Mouse (Mus musculus) layer of hippocampus, adult 2 months (tissue): ENCODE measurements around the gene Kif1c. TPM values are rescaled to one million over a fixed set of nuclear protein-coding genes. Genes with fewer than 3 reads are reported as not detected.

Experiments
- DNase-seq, 2 experiments: peaks; one replicate each; pipeline ENCODE4 v3.0.0; 2022; ENCODE audit warnings: low spot score in 2 of 2
- H3K27ac ChIP-seq: fragments of 200-600 bp; 2 replicates; pipeline ENCODE4 v1.8.1; 2022
- H3K4me3 ChIP-seq: fragments of 200-600 bp; 2 replicates; pipeline ENCODE4 v1.8.1; 2022; ENCODE audit warnings: mild to moderate bottlenecking
- CTCF ChIP-seq: fragments of 200-600 bp; conservative IDR thresholded peaks from 2 replicates; pipeline ENCODE4 v1.8.1; 2022; ENCODE audit warnings: antibody characterized with exemption, mild to moderate bottlenecking, moderate library complexity
- long read RNA-seq, 2 experiments: library from polyadenylated mRNA; stranded (forward); transcript quantifications; one replicate each; pipeline ENCODE4 v2.0.0; 2021; ENCODE audit warnings: borderline mapping rate in 2 of 2
- total RNA-seq, 2 experiments: library from RNA; stranded (reverse); gene quantifications; 2 replicates each; pipeline ENCODE4 v1.2.3; 2021

The Kif1c gene
- total RNA-seq, result 10 to 100 TPM; 76.5 to 89.8 TPM
- long read RNA-seq, experiment 1, partial matches to known transcripts, result 0 of 1 reads
- long read RNA-seq, experiment 1, other reads (novel, unspliced or antisense), result 0 of 1 reads
- long read RNA-seq, experiment 2, partial matches to known transcripts, result 2 of 12 reads
- long read RNA-seq, experiment 2, other reads (novel, unspliced or antisense), result 10 of 12 reads

DNA sequence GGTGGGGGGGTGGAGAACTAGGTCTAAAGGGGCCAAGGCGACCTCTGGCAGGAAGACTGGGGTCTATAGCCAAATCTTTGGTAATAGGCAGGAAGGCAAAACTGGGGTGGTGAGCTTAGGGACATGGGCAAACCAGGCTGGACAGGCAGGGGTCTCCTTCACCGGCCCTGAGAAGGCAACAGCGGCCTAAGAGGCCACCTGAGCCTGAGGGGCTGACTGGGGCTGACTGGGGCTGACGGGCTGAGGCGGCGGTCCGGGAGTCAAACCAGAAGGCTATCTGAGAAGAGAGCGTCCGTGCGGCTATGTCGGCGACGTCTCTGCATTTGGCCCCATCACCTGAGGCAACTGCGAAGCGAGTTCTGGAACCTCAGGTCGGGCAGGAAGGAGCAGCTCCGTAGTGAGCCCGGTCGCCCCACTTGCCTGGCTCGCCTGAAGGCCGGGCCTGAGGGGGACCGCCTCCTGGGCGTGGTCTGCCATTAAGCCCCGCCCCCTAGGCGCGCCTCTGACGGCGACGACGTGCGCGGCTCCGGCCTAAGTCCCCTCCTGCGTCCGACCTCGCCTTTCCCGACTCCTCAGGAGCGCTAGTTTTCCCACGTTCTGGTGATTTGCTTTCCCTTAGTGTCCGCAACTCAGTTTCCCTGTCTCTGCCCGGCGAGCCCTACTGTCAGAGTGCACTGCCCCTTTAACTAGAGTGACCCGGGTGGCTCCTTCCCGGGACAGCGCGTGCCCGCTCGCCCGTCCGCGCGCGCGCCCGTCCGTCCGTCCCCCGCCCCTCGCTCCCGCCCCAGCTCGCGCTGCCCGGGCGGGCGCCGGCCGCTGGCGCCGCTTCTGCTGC, at the start of gene Kif1c, which contains the start of gene Inca1:
Gene Kif1c, plus strand, starts transcription at position 827 of the 835 bp plus-strand sequence.
Gene Inca1, minus strand, starts transcription at position 434 of the 835 bp plus-strand sequence.
- peak within 1 kb of the TSS; percentile 100 for H3K27ac ChIP-seq
- TF ChIP-seq CTCF, result no peak
- peak; percentile 94 to 97 for DNase-seq
- H3K4me3 ChIP-seq, result peak within 1 kb of the TSS; percentile 83

DNA sequence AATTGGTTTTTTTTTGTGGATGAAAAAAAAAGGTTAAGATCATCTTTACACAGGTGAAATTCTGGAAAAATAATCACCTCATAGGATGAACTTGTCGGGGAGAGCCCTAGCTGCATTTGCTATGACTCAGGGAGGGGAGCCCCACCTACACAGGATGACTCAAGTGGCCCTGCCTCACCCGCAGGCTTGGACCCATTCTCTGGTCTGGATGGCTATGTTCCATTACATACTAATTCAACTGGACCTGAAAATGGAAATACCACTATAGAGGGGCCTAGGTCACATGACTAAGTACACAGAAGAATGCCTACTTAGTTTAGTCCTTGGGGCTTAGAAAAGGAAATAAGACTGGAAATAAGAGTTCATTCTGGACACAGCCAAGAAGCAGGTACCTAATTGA, 49.0 kb upstream of the Kif1c start:
- peak overlapping the region; percentile 59 for H3K27ac ChIP-seq
- no peak for DNase-seq
- no peak overlapping the region for H3K4me3 ChIP-seq
- TF ChIP-seq CTCF, result no peak

DNA sequence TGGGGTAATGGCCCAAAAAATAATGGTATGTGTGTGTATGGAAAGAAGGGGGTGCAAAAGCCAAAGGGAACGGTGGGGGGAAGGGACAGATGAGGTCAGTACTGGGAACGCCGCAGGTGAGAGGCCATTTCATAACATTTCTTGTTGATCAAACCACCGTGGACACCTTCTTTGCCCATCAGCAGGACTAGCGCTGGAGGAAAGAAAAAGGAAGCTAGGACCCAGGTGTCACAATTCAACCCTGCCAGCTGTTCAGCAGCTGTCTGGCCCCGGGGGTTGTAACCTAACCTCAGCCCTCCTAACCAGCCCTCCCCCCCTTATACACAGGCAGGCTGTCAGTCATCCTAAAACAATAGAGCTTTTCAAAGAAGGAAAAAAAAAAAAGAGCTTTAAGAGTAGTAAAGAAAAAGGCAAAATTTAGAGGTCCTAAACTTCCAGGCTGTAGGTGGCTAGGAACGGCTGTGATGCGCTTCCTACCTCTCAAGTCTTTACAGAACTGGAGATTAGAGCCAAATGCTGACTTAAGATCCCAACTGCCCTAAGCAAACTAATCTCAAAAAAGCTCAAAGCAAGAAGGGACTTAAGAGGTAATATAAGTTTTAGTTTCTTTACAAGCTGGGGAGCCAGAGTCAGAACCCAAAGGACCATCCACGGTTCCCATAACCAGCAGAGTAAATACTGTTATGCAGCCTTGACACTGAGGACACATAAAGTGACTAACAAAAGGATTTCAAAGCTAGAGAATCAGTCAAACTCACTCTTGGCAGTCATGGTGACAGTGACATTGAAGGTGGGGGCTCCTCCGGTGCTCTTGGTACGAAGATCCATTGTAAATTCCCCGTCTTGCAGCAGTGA, 48.1 kb upstream of the Kif1c start:
- peak overlapping the region; percentile 100 for H3K4me3 ChIP-seq
- no peak for TF ChIP-seq CTCF
- no peak for DNase-seq
- H3K27ac ChIP-seq, result peak overlapping the region; percentile 98; the same call in 1 of the 2 replicates

DNA sequence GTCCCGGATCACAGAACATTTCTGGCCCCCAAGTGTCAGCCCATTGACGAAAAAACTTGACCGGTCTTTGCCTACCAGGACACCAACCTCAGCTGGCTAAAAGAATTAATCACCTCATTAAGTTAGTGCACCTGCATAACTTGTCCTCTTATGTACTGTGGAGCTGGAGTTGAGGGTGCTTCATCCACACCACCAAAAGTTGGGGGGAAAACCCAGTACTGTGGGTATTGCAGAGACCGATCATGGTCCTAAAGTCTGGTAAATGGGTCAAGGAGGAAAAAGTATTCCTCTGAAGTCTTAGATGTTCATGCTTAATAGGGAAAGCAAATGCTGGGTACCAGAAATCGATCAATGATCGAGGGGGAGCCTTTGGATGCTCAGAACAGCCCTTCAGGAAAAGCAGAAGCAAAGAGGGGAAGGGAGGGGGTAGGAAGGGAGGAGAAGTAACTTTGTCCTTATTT, 47.4 kb upstream of the Kif1c start:
- Histone ChIP-seq H3K4me3 (peak overlapping the region; percentile 100), H3K27ac (peak overlapping the region; percentile 98; the same call in 1 of the 2 replicates)
- no peak for DNase-seq
- TF ChIP-seq CTCF, result no peak

DNA sequence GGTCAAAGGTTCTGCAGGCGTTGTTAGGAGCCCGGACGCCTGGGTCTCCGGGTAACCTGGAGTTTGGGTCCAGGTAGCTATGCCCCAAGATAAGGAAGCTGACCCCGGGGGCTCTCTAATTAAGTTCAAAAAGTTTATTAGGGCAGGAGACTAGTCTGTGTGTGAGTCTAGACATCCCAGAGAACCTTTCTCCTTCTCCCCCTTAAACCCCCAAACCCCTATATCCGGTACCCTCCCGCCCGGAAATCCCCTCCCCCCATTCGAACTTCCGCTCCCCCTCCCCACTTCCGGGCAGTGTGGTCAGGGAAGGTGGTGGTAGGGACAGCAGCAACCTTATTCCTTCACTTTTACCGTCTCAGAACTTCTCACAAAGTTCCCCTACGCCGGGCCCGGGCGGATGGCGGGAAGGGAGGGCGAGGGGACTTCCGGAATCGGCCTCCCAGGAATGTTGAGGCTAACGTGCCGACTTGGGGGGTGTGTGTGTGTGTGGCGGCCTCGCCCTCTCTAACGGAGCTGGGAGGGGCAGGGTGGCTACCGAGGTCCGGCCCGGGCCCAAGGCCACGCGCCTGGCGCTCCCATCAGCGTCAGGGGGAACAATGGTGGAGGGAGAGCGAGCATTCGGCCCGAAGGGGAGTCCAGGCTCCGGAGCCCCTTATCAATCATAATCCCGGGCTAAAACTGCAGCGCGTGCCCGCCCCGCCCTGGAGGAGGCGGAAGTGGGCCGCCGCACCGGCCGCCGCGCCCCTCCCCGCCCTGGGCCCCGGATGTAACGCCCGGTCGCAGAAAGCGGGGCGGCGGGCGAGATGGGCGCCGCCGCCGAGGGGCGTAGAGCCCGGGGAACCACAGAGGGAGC, 46.8 kb upstream of the Kif1c start:
- peak overlapping the region; percentile 98 for H3K27ac ChIP-seq
- DNase-seq, result peak in 1 of 2 experiments; percentile 50
- TF ChIP-seq CTCF, result no peak
- peak overlapping the region; percentile 100 for H3K4me3 ChIP-seq

DNA sequence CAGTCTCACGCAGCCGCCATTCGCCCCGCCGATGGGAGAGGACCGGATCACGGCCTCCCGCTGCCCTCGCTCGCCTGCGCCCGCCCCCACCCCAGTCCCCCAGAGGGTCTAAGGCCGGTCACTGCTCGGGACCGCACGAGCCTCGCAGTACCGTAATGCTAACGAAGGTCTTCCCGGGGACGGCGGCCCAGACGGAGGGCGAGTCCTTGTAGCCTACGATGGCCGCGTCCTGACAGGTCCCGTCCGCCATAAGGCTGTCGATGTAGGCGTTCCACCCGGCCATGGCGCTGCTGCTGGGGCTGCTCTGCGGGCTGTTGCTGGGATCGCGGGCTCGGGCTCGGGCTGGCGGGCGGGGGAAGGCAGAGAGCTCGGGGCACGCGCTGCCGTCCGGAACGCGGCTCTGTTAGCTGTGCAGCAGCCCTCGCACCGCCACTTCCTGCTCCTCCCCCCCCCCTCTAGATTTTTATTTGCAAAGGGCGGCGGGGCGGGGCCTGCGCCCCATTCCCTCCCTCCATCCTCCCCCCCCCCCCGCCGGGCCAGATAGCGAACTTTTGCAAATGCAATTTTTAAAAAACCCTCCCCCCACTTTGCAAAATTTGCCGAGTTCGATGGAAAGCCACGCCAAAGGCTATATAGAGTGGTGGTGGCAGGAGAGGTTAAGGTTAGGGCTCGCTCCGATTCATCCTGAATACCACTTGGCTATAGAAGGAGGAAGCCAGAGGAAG, 46.0 kb upstream of the Kif1c start, which contains the start of gene Pfn1:
Gene Pfn1, minus strand, starts transcription at position 447 of the 725 bp plus-strand sequence.
- Histone ChIP-seq H3K27ac (peak within 1 kb of the TSS; percentile 98), H3K4me3 (peak within 1 kb of the TSS; percentile 100)
- no peak for TF ChIP-seq CTCF
- DNase-seq, result peak; percentile 59 to 63

DNA sequence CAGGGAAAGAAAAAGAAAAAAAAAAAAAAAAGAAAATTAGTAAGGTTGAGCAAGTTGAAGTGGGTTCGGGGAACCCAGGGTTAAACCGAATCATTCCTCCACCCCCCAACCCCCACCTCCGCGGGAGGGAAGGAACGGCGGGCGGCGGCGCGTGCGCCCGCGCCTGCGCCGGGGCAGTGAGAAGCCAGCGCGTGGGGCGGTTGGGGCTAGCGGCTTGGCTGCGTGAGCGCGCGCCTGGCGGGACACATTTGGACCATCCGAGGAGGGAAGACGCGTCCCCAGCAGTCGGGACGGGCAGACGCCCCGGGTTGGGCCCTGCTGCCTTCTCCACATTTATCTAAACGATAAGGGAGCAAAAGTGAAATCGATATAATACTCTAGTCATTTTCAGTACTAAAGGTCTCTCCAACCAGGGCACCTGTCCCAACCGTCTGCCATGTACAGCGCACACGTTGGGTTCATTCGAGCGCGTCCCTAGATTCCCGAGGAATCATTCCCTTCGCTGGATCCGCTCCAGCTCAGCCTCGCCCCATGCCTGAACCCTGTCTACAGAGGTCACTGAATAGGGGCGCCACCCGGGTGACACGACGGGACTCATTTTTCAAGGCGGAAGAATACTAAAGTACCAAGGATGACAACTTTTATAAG, 45.3 kb upstream of the Kif1c start:
- Histone ChIP-seq H3K27ac (peak overlapping the region; percentile 98), H3K4me3 (peak overlapping the region; percentile 100)
- no peak for TF ChIP-seq CTCF
- peak in 1 of 2 experiments; percentile 74 for DNase-seq

DNA sequence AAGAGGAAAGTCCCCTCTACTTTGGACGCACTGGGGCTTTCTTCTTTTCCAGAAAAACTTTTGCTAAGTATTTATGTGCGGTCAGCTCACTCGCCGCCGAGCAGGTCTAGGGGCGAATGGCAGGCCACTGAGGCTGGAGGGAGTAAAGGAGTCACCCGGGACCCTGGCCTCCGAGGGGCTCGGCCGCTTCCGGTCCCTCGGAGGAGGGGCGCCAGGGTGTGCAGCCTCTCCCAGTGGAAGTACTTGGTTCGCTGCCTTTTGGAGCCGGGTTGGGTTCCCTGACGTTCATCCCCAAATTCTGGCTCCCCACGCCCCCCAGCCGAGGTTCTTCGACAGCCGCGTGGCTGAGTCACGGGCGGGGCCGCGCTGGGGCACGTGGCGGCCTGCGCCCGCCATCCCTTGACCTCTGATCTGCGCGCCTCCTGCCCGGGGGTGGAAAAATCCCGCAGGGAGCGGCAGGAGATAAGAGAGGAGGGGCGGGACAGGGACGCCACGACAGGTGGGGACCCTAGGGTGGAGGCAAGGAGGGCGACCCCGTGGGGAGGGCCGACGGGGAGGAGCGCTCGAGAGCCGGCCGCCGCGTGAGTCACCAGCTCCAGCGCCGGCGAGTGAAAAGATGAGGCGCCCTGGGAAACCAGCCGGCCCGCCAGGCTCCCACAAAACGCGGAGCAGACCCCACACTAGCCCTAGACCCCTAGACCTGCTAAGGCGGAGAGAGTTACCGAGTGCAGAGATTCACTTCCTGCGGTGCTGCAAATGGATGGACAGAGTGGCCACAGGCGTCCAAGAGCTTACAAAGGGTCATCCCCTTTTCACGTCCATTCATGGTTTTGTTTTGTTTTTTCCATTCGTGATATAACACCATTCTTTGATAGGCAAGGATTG, 44.5 kb upstream of the Kif1c start:
- Histone ChIP-seq H3K27ac (peak overlapping the region; percentile 98), H3K4me3 (peak overlapping the region; percentile 100)
- no peak for TF ChIP-seq CTCF
- DNase-seq, result no peak

DNA sequence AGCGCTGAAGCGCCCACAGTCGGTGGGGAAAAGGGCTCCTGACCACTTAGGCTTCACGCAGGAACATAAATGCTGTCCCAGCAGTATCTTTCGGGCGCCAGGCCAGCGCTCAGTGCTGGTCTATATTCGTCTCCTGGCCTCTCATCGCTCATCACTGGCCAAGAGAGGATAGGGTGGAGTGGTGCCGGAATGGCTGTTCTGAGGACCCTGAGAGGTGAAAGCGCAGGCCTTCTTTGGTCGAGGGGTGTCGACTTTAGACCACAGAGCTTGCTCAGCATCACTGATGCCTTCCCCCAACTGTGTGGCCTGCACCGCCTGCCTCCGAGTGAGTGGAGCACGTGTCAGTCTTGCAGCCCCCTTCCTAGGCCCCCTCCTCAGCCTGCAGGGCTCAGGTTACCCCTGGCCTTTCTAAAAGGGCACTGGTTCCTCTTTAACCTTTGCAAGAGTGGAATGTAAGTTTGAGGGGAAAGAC, 43.9 kb upstream of the Kif1c start:
- no peak for DNase-seq
- Histone ChIP-seq H3K27ac (peak overlapping the region; percentile 98; the same call in 1 of the 2 replicates), H3K4me3 (peak overlapping the region; percentile 100)
- no peak for TF ChIP-seq CTCF

DNA sequence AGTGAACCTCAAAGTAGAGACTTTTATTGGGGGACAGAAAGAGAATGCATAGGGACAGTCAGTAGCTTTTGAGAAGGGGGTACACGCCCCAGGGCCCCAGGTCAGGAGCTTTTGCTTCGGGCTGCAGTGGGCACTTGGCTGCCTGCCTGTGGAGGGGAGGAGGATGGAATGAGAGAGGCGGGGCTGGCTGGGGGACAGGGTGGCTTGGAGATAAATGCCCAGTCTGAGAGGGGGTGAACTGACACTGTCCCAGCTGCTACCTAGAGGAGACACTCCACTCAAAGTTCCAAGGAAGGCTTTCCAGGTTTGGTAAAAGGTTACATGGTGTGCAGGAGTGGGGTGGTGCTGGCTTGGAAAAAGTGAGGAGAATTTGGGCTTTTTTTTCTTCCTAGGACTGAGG, 43.4 kb upstream of the Kif1c start, which contains the start of gene Eno3:
Gene Eno3, plus strand, starts transcription at position 239 of the 400 bp plus-strand sequence.
- peak within 1 kb of the TSS; percentile 98 for H3K27ac ChIP-seq
- TF ChIP-seq CTCF, result no peak
- DNase-seq, result no peak
- peak within 1 kb of the TSS; percentile 100 for H3K4me3 ChIP-seq
